Mouse (Mus musculus): ENCODE results near the gene Ccdc130.
A peak's percentile ranks its signal among the peaks of the same experiment; 100 is the strongest.
"Not testable (repeated sequence)": the region's sequence is repeated elsewhere in the genome, so short reads cannot be mapped to it uniquely, and the experiment has no call there.

Gene Ccdc130

GRCm38 (mm10) chr8:84269950-84270773, at the start of gene Ccdc130:
TSS of gene Ccdc130 (minus strand) at chr8:84270380.
- peak; percentile 100 for DNase-seq (ENCODE audit: low spot score)

- no peak for DNase-seq (ENCODE audit: low spot score)
Observed at GRCm38 (mm10) chr8:84308376-84308775, 38.2 kb upstream of the Ccdc130 start.

- DNase-seq (ENCODE audit: low spot score) = no peak
Observed at GRCm38 (mm10) chr8:84303951-84304350, 33.8 kb upstream of the Ccdc130 start.

GRCm38 (mm10) chr8:84297029-84297785, 27.0 kb upstream of the Ccdc130 start:
- no peak for DNase-seq (ENCODE audit: low spot score)

- DNase-seq (ENCODE audit: low spot score) = no peak
Observed at GRCm38 (mm10) chr8:84291688-84292087, 21.5 kb upstream of the Ccdc130 start.

GRCm38 (mm10) chr8:84291086-84291485, 20.9 kb upstream of the Ccdc130 start:
- DNase-seq (ENCODE audit: low spot score) = no peak

GRCm38 (mm10) chr8:84288892-84289291, 18.7 kb upstream of the Ccdc130 start:
- no peak for DNase-seq (ENCODE audit: low spot score)

- not testable (repeated sequence) for DNase-seq (ENCODE audit: low spot score)
Observed at GRCm38 (mm10) chr8:84285665-84286064, 15.5 kb upstream of the Ccdc130 start.

- no peak for DNase-seq (ENCODE audit: low spot score)
Observed at GRCm38 (mm10) chr8:84284608-84285063, 14.5 kb upstream of the Ccdc130 start.

- no peak for DNase-seq (ENCODE audit: low spot score)
Observed at GRCm38 (mm10) chr8:84280777-84281176, 10.6 kb upstream of the Ccdc130 start.

- DNase-seq (ENCODE audit: low spot score) = no peak
Observed at GRCm38 (mm10) chr8:84276447-84276846, 6.3 kb upstream of the Ccdc130 start.

- DNase-seq (ENCODE audit: low spot score) = no peak
Observed at GRCm38 (mm10) chr8:84273968-84274367, 3.8 kb upstream of the Ccdc130 start.

- no peak for DNase-seq (ENCODE audit: low spot score)
Observed at GRCm38 (mm10) chr8:84272302-84272701, 2.1 kb upstream of the Ccdc130 start.

- DNase-seq (ENCODE audit: low spot score) = no peak
Observed at GRCm38 (mm10) chr8:84261098-84261497, 9.1 kb downstream of the Ccdc130 start.

- DNase-seq (ENCODE audit: low spot score) = peak; percentile 78
Observed at GRCm38 (mm10) chr8:84256822-84257610, 13.2 kb downstream of the Ccdc130 start, which contains the start of gene Mri1. TSS of gene Mri1 (minus strand) at chr8:84257326.

GRCm38 (mm10) chr8:84256458-84256821, 13.7 kb downstream of the Ccdc130 start:
- no peak for DNase-seq (ENCODE audit: low spot score)

- DNase-seq (ENCODE audit: low spot score) = no peak
Observed at GRCm38 (mm10) chr8:84255858-84256257, 14.3 kb downstream of the Ccdc130 start.

- peak; percentile 89 for DNase-seq (ENCODE audit: low spot score)
Observed at GRCm38 (mm10) chr8:84249257-84250170, 20.7 kb downstream of the Ccdc130 start, which contains the start of gene D8Ertd738e. TSS of gene D8Ertd738e (minus strand) at chr8:84249719.

GRCm38 (mm10) chr8:84241821-84242220, 28.4 kb downstream of the Ccdc130 start:
- DNase-seq (ENCODE audit: low spot score) = no peak

- DNase-seq (ENCODE audit: low spot score) = no peak
Observed at GRCm38 (mm10) chr8:84241167-84241566, 29.0 kb downstream of the Ccdc130 start.

Measured in layer of hippocampus, adult 11-12 months (tissue).